Mouse (Mus musculus): ENCODE data around the gene Tead3.
A peak's percentile ranks its signal among the peaks of the same experiment; 100 is the strongest.

- TF ChIP-seq POLR2A (IDR thresholded peaks at IDR 0.05; ENCODE audit: low read depth, low read length) (no peak), CTCF (conservative IDR thresholded peaks at IDR 0.05; ENCODE audit: insufficient read depth, insufficient read length, low read depth, low read length) (peak; percentile 91)
Measured at GRCm38 (mm10) chr17:28386150-28386905, 35.7 kb upstream of the Tead3 start.
